Comparison of ENCODE assay signal across 1 mouse cellular context in genomic region chr14:33216343-33217208, GRCm38 (mm10).
TF ChIP-seq lines count a peak whose summit lies in the region.

No protein-coding gene starts in this region.

TF ChIP-seq in CH12.LX, 34 proteins besides CTCF, POLR2A, EP300 and RAD21 (continued from another document):
- TF ChIP-seq NRF1 (IDR thresholded peaks at IDR 0.05; ENCODE audit: low read depth, low read length) (no peak), USF2 (conservative IDR thresholded peaks at IDR 0.05; ENCODE audit: low read depth, low read length) (no peak), UBTF (IDR thresholded peaks at IDR 0.05; ENCODE audit: low read depth, low read length) (peak; percentile 73; the same call in 1 of the 2 replicates), ELF1 (IDR thresholded peaks at IDR 0.05; ENCODE audit: low read depth, low read length) (no peak), USF1 (IDR thresholded peaks at IDR 0.05; ENCODE audit: low read depth, low read length) (no peak), MXI1 (IDR thresholded peaks at IDR 0.05; ENCODE audit: low read depth, low read length) (no peak), MYC (IDR thresholded peaks at IDR 0.05; ENCODE audit: low read depth, low read length) (no peak)
TF ChIP-seq in CH12.LX: peak in this region for 8.
